Mouse (Mus musculus) activated CD4-positive, CD25-positive, alpha-beta regulatory T cell, adult 4 months (primary cell): Measurements from ENCODE around the gene Synj1. TPM values are rescaled to one million over a fixed set of nuclear protein-coding genes. Genes with fewer than 3 reads are reported as not detected.

Source experiments
- polyA plus RNA-seq, 2 experiments: library from polyadenylated mRNA; unstranded; fragments of 100-300 nt; shearing (Covaris generic); gene quantifications; one replicate each; pipeline ENCODE4 v1.2.1; 2017

Synj1 gene
- polyA plus RNA-seq, 2 experiments from 2014 or later, result 29.0 to 32.6 TPM

Other genes starting within 250 kb of the Synj1 start
- gene Urb1, start 200.9 kb downstream of the Synj1 start, polyA plus RNA-seq, result 1 to 10 TPM; 3.9 to 4.6 TPM
- not detected for gene Eva1c, start 184.6 kb downstream of the Synj1 start, polyA plus RNA-seq
- gene Cfap298, start 76.2 kb downstream of the Synj1 start, polyA plus RNA-seq, result 10 to 100 TPM; 19.6 to 28.3 TPM
- 10 to 100 TPM; 83.2 to 84.4 TPM for gene Paxbp1, start 33.2 kb upstream of the Synj1 start, polyA plus RNA-seq
- gene 4932438H23Rik, start 83.8 kb upstream of the Synj1 start, polyA plus RNA-seq, result 1 to 10 TPM in 1 of 2 experiments, under 1 TPM in 1; 0.22 to 1.0 TPM
- not detected for gene Olig2, start 214.1 kb upstream of the Synj1 start, polyA plus RNA-seq